Mouse (Mus musculus) natural killer cell, adult 2 months (primary cell): ENCODE measurements around the gene Gnao1.

ENCODE experiments used
- DNase-seq, 2 experiments: peaks; one replicate each; pipeline ENCODE4 v3.0.0; 2022; ENCODE audit warnings: low spot score in 2 of 2

The Gnao1 gene

DNA sequence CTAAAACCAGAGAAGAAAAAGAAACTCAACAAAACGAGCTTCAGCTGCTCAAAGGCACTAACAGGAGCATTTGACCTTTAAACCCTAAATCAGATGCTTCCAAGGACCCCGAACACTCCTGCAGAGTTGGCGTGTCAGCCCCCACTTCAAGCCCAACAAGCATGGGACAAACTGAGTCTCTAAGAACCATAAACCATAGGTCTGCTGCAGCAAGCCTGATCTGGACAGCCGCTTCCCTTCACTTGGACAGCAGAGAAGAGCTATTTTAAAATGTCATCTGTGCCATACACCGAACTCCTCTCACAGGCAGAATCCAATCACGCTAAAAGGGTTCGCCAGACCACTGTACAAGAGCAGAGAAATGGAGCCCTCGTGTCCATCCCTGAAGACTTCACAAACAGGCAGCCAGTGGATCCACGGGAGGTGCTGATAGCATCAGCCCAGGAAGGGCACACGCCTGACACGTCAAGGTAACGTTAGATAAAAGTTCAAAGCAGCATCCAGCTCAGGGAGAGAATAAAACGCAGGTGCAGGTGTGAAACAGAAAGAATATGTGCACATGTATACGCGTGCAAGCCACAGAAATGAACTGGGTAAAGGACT, 199.6 kb downstream of the Gnao1 start:
- no peak for DNase-seq

DNA sequence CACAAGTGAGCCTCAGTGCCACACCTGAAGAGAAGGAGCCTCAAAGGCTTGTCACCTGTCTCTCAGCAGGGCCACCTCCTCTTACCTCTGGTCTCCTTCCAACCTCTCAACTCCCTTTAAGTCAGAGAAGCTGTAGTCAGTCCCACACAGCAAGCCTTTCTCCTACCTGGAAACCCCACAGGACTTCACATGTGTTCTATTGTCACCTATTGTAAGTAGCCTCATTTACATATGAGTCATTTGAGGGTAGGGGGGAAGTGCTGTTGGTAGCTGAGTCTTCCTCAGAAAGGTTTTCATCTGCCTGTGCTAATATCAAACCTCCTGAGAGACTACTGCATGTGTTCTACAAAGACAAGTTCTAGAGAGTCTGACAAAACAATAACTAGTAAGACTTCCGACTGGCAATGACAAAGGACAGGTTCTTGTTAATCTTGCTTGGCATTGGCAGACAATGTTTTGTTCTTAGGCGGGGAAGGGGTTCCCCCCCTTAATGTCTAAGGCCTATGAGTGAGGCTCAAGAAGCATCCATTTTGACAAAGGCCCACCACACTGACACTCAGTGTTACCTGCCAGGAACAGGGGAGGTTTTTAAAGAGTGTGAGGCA, 200.4 kb downstream of the Gnao1 start:
- no peak for DNase-seq

DNA sequence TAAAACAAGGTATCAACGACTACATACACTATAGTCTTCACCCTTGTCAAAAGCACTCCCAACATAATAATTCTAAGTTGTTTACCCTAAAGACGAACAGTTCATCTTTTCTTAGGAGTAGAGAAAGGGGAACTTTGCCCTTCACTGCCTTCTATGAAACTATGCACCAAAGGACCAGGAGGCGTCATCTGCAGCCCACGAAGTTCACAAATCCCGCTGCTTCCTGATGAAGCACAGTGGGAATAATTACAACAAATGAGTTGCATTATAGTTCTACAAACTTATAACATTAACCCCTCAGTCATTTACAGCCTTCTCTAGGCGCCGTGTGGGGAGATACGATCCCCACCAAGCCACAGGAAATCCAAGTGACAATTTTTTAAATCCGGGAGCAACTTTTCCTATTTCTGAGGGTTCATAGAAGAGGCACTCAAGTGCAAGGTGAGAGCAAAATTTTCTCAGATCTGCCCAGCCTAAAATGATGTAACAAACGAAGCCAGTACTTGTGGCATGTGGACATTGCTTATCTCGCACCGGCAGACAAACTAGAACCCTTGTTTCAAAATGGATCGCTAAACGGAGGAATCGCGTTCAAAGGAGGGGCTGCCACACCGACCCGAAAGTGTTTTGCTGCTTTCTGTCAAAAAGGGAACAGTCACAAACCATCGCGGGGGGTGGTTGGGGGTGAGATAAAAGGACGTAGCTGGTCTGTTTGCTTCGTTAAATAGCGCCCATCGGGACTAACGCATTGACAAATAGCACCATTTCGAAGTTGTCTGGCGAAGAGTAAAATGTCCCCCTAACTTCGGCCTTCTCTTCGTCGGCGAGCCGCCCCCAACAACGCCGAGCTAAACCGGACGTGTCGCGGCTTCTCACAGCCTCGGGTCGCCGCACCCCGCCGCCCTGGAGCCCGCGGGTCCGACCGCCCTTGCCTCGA, 201.6 kb downstream of the Gnao1 start:
- DNase-seq, result peak in 1 of 2 experiments; percentile 64

DNA sequence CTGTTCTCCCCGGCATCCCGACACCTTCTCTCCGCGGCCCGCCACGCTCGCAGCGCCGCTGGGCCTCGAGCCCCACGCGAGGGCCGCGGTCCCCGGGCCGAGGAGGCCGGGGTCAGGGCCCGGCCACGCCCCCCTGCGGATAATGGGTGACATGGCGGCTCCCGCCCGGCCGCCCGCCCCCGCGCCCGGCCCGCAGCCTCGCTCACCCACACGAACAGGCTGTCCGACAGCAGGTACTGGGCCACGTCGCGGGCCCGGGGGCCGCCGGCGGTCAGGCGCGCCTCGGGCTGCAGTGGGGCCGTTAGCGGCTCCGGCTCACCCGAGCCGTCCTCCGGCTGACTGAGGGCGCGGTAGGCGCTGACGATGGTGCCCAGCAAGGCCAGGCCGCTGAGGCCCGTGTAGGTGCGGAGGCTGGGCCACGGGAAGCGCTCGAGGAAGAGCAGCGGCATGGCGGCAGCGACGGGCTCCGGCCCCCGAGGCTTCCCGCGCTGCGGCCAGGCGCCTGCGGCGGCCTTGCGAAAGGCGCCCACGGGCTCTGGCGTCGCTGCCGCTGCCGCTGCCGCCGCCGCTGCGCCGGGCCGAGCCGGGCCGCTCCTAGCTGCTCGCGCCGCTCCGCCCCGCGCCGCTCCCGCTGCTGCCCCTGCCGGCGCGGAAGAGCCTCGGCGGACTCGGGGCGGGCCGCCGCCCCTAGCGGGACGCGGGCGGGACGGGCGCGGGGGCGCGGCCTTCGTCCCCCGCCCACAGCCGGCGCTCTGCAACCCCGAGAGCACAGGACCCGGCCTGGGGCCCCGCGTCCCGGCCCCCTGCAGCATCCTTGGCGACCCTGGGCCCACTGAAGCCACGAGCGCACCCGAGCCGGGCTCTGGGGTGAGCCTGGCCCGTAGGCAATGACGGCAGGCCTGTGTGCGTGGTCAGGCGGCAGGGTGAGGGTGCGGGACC, 202.5 kb downstream of the Gnao1 start, which contains the start of gene Amfr:
Amfr (minus strand) TSS at position 830 of the 939 bp plus-strand sequence.
- DNase-seq, result peak; percentile 42 to 58

DNA sequence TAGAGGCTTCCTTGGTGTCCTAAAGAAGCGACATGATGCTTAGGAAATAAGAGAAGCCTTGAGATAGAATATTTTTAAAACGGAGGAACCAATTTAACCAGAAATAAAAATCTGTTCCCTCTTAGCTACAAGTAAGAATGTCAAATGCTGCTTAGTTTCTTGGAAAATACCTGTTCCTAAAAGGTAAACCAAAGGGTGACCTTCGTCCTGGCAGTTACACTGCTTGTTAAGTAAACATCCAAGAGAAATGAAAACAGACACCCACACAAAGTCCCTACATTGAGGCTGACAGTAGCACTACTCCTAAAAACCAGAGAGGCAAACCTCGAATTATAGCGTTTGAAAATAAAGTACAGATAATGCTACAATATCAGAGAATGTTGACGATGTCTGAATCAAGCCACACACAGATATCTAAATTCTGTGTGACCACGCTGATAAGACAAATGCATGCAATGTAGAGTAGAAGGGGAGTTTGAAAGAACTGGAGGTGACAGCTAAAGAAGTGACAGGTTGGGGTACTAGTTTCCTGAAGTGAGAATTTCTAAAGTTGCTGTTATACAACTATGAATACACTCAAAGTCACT, 203.4 kb downstream of the Gnao1 start:
- no peak for DNase-seq
